Mouse (Mus musculus): ENCODE data around the gene Pclo.

- no peak for TF ChIP-seq CTCF (IDR thresholded peaks at IDR 0.05; ENCODE audit: low read depth, low read length)
- no peak for TF ChIP-seq POLR2A (IDR thresholded peaks at IDR 0.05; ENCODE audit: borderline replicate concordance, low read depth, low read length)
Observed at GRCm38 (mm10) chr5:14782362-14783082, 267.8 kb downstream of the Pclo start.

Data from bone marrow macrophage, adult 2 months (primary cell).